Mouse (Mus musculus) liver, embryonic 16.5 days (tissue): ENCODE results near the gene Hamp. TPM values are rescaled to one million over a fixed set of nuclear protein-coding genes. Genes with fewer than 3 reads are reported as not detected.

Source experiments
- ATAC-seq: fragments of 200-750 bp; cut with Nextera tagmentation; 2 replicates; pipeline ENCODE4 v1.8.0; 2017; ENCODE audit warnings: low read depth, mild to moderate bottlenecking, moderate number of reproducible peaks, moderate library complexity
- H3K27ac ChIP-seq: fragments of 300-500 bp; sonication (generic); 2 replicates; pipeline ENCODE4 v1.5.1; 2014; ENCODE audit warnings: mild to moderate bottlenecking, low read length
- H3K27me3 ChIP-seq: fragments of 300-500 bp; sonication (generic); 2 replicates; pipeline ENCODE4 v1.6.1; 2014; ENCODE audit warnings: low read depth, low read length, mixed read lengths; ENCODE audit not compliant: control insufficient read depth, insufficient read depth
- H3K36me3 ChIP-seq: fragments of 300-500 bp; sonication (generic); 2 replicates; pipeline ENCODE4 v1.6.1; 2014; ENCODE audit warnings: mild to moderate bottlenecking; ENCODE audit not compliant: control insufficient read depth, insufficient read depth
- H3K4me1 ChIP-seq: fragments of 300-500 bp; sonication (generic); 2 replicates; pipeline ENCODE4 v1.6.1; 2014; ENCODE audit warnings: low read depth, low read length, mixed read lengths; ENCODE audit not compliant: control insufficient read depth
- H3K4me2 ChIP-seq: fragments of 300-500 bp; sonication (generic); 2 replicates; pipeline ENCODE4 v1.6.1; 2014; ENCODE audit warnings: low read depth, low read length, mixed read lengths
- H3K4me3 ChIP-seq: fragments of 300-500 bp; sonication (generic); 2 replicates; pipeline ENCODE4 v1.5.1; 2014; ENCODE audit warnings: low read depth, mild to moderate bottlenecking, low read length
- H3K9ac ChIP-seq: fragments of 300-500 bp; sonication (generic); 2 replicates; pipeline ENCODE4 v1.6.1; 2014; ENCODE audit warnings: low read depth, low read length
- H3K9me3 ChIP-seq: fragments of 300-500 bp; sonication (generic); replicated peaks from 2 replicates; pipeline ENCODE4 v1.6.1; 2016; ENCODE audit warnings: low read length; ENCODE audit not compliant: control insufficient read depth
- WGBS: fragments of 180-500 bp; shearing (Covaris S2); extraction: QIAGEN DNeasy Blood & Tissue Kit; methylation state at CpG from one replicate; pipeline ENCODE4 v1.1.7; 2014; ENCODE audit not compliant: insufficient replicate concordance; 5-methylcytosine and 5-hydroxymethylcytosine counted together
- polyA plus RNA-seq: library from polyadenylated mRNA; unstranded; fragments of >200 nt; fragmentation: Nextera tagmentation; extraction: Ambion mirVana; gene quantifications from 2 replicates; pipeline ENCODE4 v1.2.1, GENCODE M21; 2015

The Hamp gene
- polyA plus RNA-seq: 10.4 and 17.5 TPM in 2 replicates

GRCm38 (mm10) chr7:30943909-30944635, at the start of gene Hamp:
TSS of gene Hamp (minus strand) at chr7:30944032.
- no peak within 1 kb of the TSS for H3K27ac ChIP-seq
- no peak within 1 kb of the TSS for H3K9ac ChIP-seq
- no peaks in the 10 kb centered on the region for H3K9me3 ChIP-seq

DNA sequence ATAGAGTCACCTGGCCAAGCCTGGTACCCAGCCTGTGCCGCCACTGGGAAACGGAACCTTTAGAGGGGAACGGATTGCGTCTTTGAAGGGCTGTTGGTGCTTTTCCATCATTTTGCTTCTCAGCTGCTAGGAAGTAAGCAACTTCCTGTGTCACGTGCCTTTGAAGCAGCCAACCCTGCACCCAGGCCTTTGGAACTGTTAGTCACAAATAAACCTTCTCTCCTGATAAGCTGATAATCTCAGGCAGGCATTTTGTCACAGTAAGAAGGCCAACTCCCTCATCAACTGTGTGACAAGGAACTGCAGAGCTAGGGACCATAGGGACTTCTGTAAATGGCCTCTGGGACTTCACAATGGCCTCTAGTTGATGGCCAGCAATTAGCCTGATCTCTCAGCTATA, 48.3 kb upstream of the Hamp start:
- H3K4me1 ChIP-seq: no peaks in the 10 kb centered on the region
- no peak for ATAC-seq
- H3K9ac ChIP-seq: no peak overlapping the region
- no peak overlapping the region for H3K4me3 ChIP-seq
- no peaks in the 10 kb centered on the region for H3K9me3 ChIP-seq
- H3K36me3 ChIP-seq: no peaks in the 10 kb centered on the region
- H3K4me2 ChIP-seq: no peak overlapping the region
- 57% methylated on average over 5 of the region's 5 CpGs for WGBS
- no peaks in the 10 kb centered on the region for H3K27me3 ChIP-seq
- H3K27ac ChIP-seq: no peak overlapping the region

More at GRCm38 (mm10) chr7:30943909-30944635, at the start of gene Hamp:
- no peak within 1 kb of the TSS for H3K4me2 ChIP-seq
- H3K36me3 ChIP-seq: peaks cover 4% of the 10 kb centered on the region
- H3K4me3 ChIP-seq: no peak within 1 kb of the TSS
- 51% methylated on average over 9 of the region's 9 CpGs for WGBS
- ATAC-seq: peak; percentile 35
- H3K27me3 ChIP-seq: no peaks in the 10 kb centered on the region
- H3K4me1 ChIP-seq: no peaks in the 10 kb centered on the region

- Histone ChIP-seq H3K9ac (no peak overlapping the region), H3K4me3 (no peak overlapping the region), H3K9me3 (no peaks in the 10 kb centered on the region), H3K27ac (no peak overlapping the region), H3K36me3 (no peaks in the 10 kb centered on the region), H3K4me2 (no peak overlapping the region), H3K4me1 (no peaks in the 10 kb centered on the region), H3K27me3 (no peaks in the 10 kb centered on the region)
- 56% methylated on average over 4 of the region's 4 CpGs for WGBS
- 0 out of 2 replicates have a peak, but pooled peaks have one; percentile 43 for ATAC-seq
These were observed 44.8 kb upstream of the Hamp start for GRCm38 (mm10) chr7:30988519-30989162.

- no peaks in the 10 kb centered on the region for H3K27me3 ChIP-seq
- H3K4me3 ChIP-seq: no peak overlapping the region
- H3K36me3 ChIP-seq: no peaks in the 10 kb centered on the region
- H3K9ac ChIP-seq: no peak overlapping the region
- H3K9me3 ChIP-seq: no peaks in the 10 kb centered on the region
- H3K4me1 ChIP-seq: no peaks in the 10 kb centered on the region
- ATAC-seq: no peak
- H3K4me2 ChIP-seq: no peak overlapping the region
- H3K27ac ChIP-seq: no peak overlapping the region
- WGBS: 70% methylated on average over 9 of the region's 9 CpGs
These were observed 41.5 kb upstream of the Hamp start for GRCm38 (mm10) chr7:30985357-30985756.

DNA sequence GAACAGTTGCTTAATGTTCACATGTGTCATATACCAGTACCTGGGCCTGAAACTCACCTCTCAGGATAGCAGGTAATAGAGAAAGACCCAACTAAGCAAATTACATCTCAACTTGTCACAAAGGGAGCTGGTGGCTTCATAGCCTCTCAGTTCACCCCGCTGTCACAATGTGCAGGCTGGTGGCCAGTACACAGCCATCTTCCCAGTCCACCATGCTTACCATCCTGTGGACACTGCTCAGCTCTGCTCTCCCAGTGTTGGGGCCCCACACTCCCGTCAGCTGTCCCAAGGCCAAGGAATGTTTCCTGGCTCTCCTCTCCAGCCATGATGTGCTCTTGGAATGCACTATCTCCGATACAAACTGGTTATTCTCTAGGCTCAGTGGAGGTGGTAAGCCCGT, 37.9 kb upstream of the Hamp start:
- 68% methylated on average over 4 of the region's 4 CpGs for WGBS
- no peak overlapping the region for H3K27ac ChIP-seq
- no peaks in the 10 kb centered on the region for H3K36me3 ChIP-seq
- no peaks in the 10 kb centered on the region for H3K9me3 ChIP-seq
- H3K4me3 ChIP-seq: no peak overlapping the region
- ATAC-seq: no peak
- no peaks in the 10 kb centered on the region for H3K4me1 ChIP-seq
- no peak overlapping the region for H3K4me2 ChIP-seq
- no peak overlapping the region for H3K9ac ChIP-seq
- H3K27me3 ChIP-seq: no peaks in the 10 kb centered on the region

- peaks cover 20% of the 10 kb centered on the region for H3K27me3 ChIP-seq
- peak; percentile 85 for ATAC-seq
- no peaks in the 10 kb centered on the region for H3K9me3 ChIP-seq
- peak within 1 kb of the TSS; percentile 56 for H3K4me2 ChIP-seq
- peak within 1 kb of the TSS; percentile 76 for H3K27ac ChIP-seq
- peaks cover 2% of the 10 kb centered on the region; the same call in 1 of the 2 replicates for H3K4me1 ChIP-seq
- H3K9ac ChIP-seq: peak within 1 kb of the TSS; percentile 36
- H3K4me3 ChIP-seq: peak within 1 kb of the TSS; percentile 52
- no peaks in the 10 kb centered on the region for H3K36me3 ChIP-seq
- 2% methylated on average over 37 of the region's 37 CpGs for WGBS
These were observed 29.9 kb upstream of the Hamp start, which contains the start of gene Fam187b for GRCm38 (mm10) chr7:30973501-30974289. TSS of gene Fam187b (plus strand) at chr7:30973790.

GRCm38 (mm10) chr7:30973251-30973500, 29.3 kb upstream of the Hamp start, which contains the start of gene Lsr:
TSS of gene Lsr (minus strand) at chr7:30973464.
- peak; percentile 84 for ATAC-seq
- H3K9ac ChIP-seq: peak within 1 kb of the TSS; percentile 36

DNA sequence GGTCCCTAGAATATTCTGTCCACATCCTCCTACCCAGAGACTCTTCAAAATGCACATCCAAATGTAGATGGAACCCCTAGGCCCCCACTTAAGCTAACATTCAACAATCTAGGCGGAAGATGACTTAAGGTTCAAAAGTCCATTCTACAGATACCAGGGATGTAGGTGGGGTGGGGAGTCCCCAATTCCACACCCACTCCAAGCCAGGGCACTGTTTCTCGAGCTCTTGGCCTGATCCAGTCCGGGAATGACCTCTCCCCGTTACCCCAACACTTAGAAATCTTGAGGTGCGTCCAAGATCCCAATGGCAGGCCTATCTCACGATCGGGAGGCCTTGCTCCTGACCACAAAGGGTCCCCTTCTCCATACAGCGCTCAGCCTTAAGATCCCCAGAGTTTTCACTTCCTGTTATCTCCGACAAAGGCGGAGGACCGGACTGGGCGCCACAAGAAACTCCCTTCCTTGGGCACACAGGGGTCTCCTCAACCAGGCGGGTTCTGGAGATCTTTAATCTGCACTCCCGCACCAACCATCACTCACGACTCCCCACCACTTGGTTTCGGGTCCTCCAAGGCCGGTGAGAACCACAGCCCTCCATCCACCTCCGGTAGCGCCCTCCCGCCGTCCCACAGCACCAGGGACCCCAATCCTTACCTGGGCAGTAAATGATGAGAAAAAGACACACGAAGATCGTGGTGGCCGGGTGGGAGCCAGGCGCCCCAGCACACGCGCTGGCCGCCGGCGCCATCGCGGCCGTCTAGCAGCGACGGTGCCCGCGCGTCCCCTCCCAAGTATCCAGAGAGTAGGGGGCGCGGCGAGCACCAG, 28.8 kb upstream of the Hamp start:
- WGBS: 9% methylated on average over 41 of the region's 41 CpGs
- Histone ChIP-seq H3K4me2 (peak overlapping the region; percentile 56), H3K4me3 (peak overlapping the region; percentile 52), H3K9ac (peak overlapping the region; percentile 28), H3K27ac (no peak overlapping the region), H3K36me3 (no peaks in the 10 kb centered on the region), H3K4me1 (peaks cover 2% of the 10 kb centered on the region; the same call in 1 of the 2 replicates), H3K9me3 (no peaks in the 10 kb centered on the region), H3K27me3 (peaks cover 20% of the 10 kb centered on the region)
- peak; percentile 20 for ATAC-seq

More at GRCm38 (mm10) chr7:30973251-30973500, 29.3 kb upstream of the Hamp start, which contains the start of gene Lsr:
- no peaks in the 10 kb centered on the region for H3K9me3 ChIP-seq
- peak within 1 kb of the TSS; percentile 56 for H3K4me2 ChIP-seq
- peaks cover 2% of the 10 kb centered on the region; the same call in 1 of the 2 replicates for H3K4me1 ChIP-seq
- H3K36me3 ChIP-seq: no peaks in the 10 kb centered on the region
- H3K27me3 ChIP-seq: peaks cover 20% of the 10 kb centered on the region
- H3K27ac ChIP-seq: peak within 1 kb of the TSS; percentile 76
- WGBS: 2% methylated on average over 16 of the region's 19 CpGs
- H3K4me3 ChIP-seq: peak within 1 kb of the TSS; percentile 52
